Mouse (Mus musculus) embryonic facial prominence, embryonic 11.5 days (tissue): ENCODE measurements around the gene Cfap20. TPM values are rescaled to one million over a fixed set of nuclear protein-coding genes. Genes with fewer than 3 reads are reported as not detected.

Source experiments
- ATAC-seq: fragments of 200-750 bp; cut with Nextera tagmentation; replicated peaks from 2 replicates; pipeline ENCODE4 v1.8.0; 2017; ENCODE audit warnings: low read depth; ENCODE audit not compliant: insufficient number of reproducible peaks, low FRiP score, low TSS enrichment
- DNase-seq: peaks from one replicate; pipeline ENCODE4 v3.0.0-alpha.2; 2015; ENCODE audit warnings: low spot score
- H3K27ac ChIP-seq: fragments of 300-500 bp; sonication (generic); replicated peaks from 2 replicates; pipeline ENCODE4 v1.5.1; 2014; ENCODE audit warnings: mild to moderate bottlenecking, low read depth, low read length, control low read depth
- H3K27me3 ChIP-seq: fragments of 300-500 bp; sonication (generic); 2 replicates; pipeline ENCODE4 v1.6.1; 2014; ENCODE audit warnings: mild to moderate bottlenecking, low read length, moderate library complexity, mixed read lengths; ENCODE audit not compliant: control insufficient read depth, insufficient read depth
- H3K36me3 ChIP-seq: fragments of 300-500 bp; sonication (generic); replicated peaks from 2 replicates; pipeline ENCODE4 v1.6.1; 2014; ENCODE audit warnings: low read depth, mild to moderate bottlenecking, low read length, moderate library complexity, mixed read lengths; ENCODE audit not compliant: control insufficient read depth, insufficient read depth
- H3K4me1 ChIP-seq: fragments of 300-500 bp; sonication (generic); 2 replicates; pipeline ENCODE4 v1.6.1; 2014; ENCODE audit warnings: low read length, mixed read lengths; ENCODE audit not compliant: control insufficient read depth, insufficient read depth
- H3K4me2 ChIP-seq: fragments of 300-500 bp; sonication (generic); 2 replicates; pipeline ENCODE4 v1.6.1; 2014; ENCODE audit warnings: low read depth, mild to moderate bottlenecking, control low read depth, low read length, moderate library complexity
- H3K4me3 ChIP-seq: fragments of 300-500 bp; sonication (generic); 2 replicates; pipeline ENCODE4 v1.5.1; 2014; ENCODE audit warnings: low read depth, low read length, control low read depth
- H3K9ac ChIP-seq: fragments of 300-500 bp; sonication (generic); replicated peaks from 2 replicates; pipeline ENCODE4 v1.6.1; 2014; ENCODE audit warnings: mild to moderate bottlenecking, control low read depth, low read length
- H3K9me3 ChIP-seq: fragments of 300-500 bp; sonication (generic); replicated peaks from 2 replicates; pipeline ENCODE4 v1.6.1; 2016; ENCODE audit warnings: mild to moderate bottlenecking, low read length, inconsistent platforms, mixed read lengths; ENCODE audit not compliant: control insufficient read depth
- WGBS: fragments of 180-500 bp; shearing (Covaris S2); extraction: QIAGEN DNeasy Blood & Tissue Kit; methylation state at CpG from one replicate; pipeline ENCODE4 v1.1.7; 2014; 5-methylcytosine and 5-hydroxymethylcytosine counted together
- polyA plus RNA-seq: library from polyadenylated mRNA; unstranded; fragments of >200 nt; fragmentation: Nextera tagmentation; extraction: Ambion mirVana; gene quantifications from 2 replicates; pipeline ENCODE4 v1.2.1, GENCODE M21; 2014

Cfap20 gene
- polyA plus RNA-seq, 1 experiment from 2014 or later, result 160 TPM

GRCm38 (mm10) chr8:95432471-95432870 is 2.2 kb downstream of the Cfap20 start:
- Histone ChIP-seq H3K4me3 (no peak overlapping the region; the same call in 1 of the 2 replicates), H3K9ac (no peak overlapping the region), H3K27me3 (no peaks in the 10 kb centered on the region), H3K27ac (no peak overlapping the region), H3K4me2 (no peak overlapping the region; the same call in 1 of the 2 replicates), H3K4me1 (peaks cover 3% of the 10 kb centered on the region), H3K36me3 (no peaks in the 10 kb centered on the region), H3K9me3 (no peaks in the 10 kb centered on the region)
- DNase-seq (no peak), ATAC-seq (no peak)
- 83% methylated on average over 3 of the region's 3 CpGs for WGBS

GRCm38 (mm10) chr8:95429945-95430344 is 4.7 kb downstream of the Cfap20 start:
- H3K4me2 ChIP-seq, result 0 out of 2 replicates have a peak overlapping the region, but pooled peaks have one; percentile 3
- 31% methylated on average over 3 of the region's 3 CpGs for WGBS
- H3K9me3 ChIP-seq, result no peaks in the 10 kb centered on the region
- peaks cover 3% of the 10 kb centered on the region for H3K4me1 ChIP-seq
- DNase-seq, result peak; percentile 59
- H3K9ac ChIP-seq, result no peak overlapping the region
- 0 out of 2 replicates have a peak, but pooled peaks have one; percentile 20 for ATAC-seq
- H3K27me3 ChIP-seq, result no peaks in the 10 kb centered on the region
- no peaks in the 10 kb centered on the region for H3K36me3 ChIP-seq
- H3K4me3 ChIP-seq, result no peak overlapping the region
- H3K27ac ChIP-seq, result no peak overlapping the region

GRCm38 (mm10) chr8:95427594-95428535 is 6.8 kb downstream of the Cfap20 start:
- no peak overlapping the region for H3K9ac ChIP-seq
- H3K4me2 ChIP-seq, result no peak overlapping the region
- H3K27me3 ChIP-seq, result no peaks in the 10 kb centered on the region
- DNase-seq (peak; percentile 87), ATAC-seq (no peak; the same call in 1 of the 2 replicates)
- H3K4me3 ChIP-seq, result no peak overlapping the region
- no peak overlapping the region for H3K27ac ChIP-seq
- no peaks in the 10 kb centered on the region for H3K9me3 ChIP-seq
- WGBS, result 42% methylated on average over 12 of the region's 12 CpGs
- no peaks in the 10 kb centered on the region for H3K36me3 ChIP-seq
- peaks cover 3% of the 10 kb centered on the region for H3K4me1 ChIP-seq

- H3K36me3 ChIP-seq, result no peaks in the 10 kb centered on the region
- ATAC-seq, result no peak
- H3K27ac ChIP-seq, result no peak overlapping the region
- DNase-seq, result no peak
- peaks cover 3% of the 10 kb centered on the region; the same call in 1 of the 2 replicates for H3K4me1 ChIP-seq
- no peak overlapping the region for H3K4me2 ChIP-seq
- WGBS, result 80% methylated on average over 2 of the region's 2 CpGs
- H3K9me3 ChIP-seq, result no peaks in the 10 kb centered on the region
- no peak overlapping the region for H3K9ac ChIP-seq
- H3K4me3 ChIP-seq, result no peak overlapping the region
- no peaks in the 10 kb centered on the region for H3K27me3 ChIP-seq
These were observed 7.8 kb downstream of the Cfap20 start for GRCm38 (mm10) chr8:95426781-95427281.

DNA sequence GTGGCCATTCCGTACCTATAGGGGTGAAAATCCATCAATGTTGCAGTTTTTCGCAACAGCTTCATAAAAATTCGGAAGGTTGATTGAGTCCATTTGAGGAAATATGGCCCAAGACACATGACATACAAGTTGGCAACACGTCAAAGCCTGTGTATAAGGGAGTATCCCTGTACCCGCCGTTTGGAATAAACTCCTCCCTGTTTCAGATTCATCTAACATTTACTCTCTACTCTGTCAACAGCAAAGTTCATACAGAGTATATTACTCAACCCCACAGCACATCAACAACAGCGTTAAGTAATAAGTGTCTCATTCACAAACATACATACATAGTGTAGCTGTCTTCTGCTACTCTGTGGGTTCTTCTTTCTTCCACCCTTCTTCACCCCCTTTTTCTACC is 10.0 kb downstream of the Cfap20 start:
- H3K4me3 ChIP-seq, result no peak overlapping the region
- H3K9ac ChIP-seq, result no peak overlapping the region
- no peaks in the 10 kb centered on the region for H3K9me3 ChIP-seq
- DNase-seq, result no peak
- no peak overlapping the region for H3K4me2 ChIP-seq
- WGBS, result 91% methylated on average over 7 of the region's 7 CpGs
- no peaks in the 10 kb centered on the region; the same call in 1 of the 2 replicates for H3K36me3 ChIP-seq
- H3K27ac ChIP-seq, result no peak overlapping the region
- H3K27me3 ChIP-seq, result no peaks in the 10 kb centered on the region
- no peaks in the 10 kb centered on the region for H3K4me1 ChIP-seq
- ATAC-seq, result no peak

DNA sequence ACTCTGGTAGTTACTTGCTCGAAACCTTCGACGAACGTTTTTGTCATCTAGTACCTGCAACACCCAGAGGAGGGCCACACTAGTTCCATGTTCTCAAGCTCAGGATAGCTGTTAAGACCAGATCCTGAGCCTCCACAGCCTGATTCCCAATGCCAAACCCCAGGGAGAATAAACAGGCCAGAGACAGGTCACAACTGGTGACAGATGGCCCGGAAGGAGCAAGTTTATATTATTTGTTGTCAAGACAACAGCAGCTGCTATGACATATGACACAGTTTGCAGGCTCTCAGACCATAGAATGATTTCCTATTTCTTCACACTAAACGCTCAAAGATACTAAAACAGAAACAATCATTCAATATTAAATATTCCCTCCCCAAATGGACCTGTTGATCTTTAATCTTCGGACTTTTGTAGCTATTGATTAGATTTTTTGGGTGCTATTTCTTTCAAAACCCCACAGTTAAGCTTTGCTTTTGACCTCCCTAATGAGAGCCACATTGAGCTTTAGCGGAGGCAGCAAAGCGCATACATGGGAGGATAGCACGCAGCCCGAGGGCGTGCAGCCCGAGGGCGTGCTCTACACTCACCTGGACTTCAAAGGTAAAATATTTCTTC is 12.4 kb downstream of the Cfap20 start:
- Histone ChIP-seq H3K4me1 (no peaks in the 10 kb centered on the region), H3K9me3 (no peaks in the 10 kb centered on the region), H3K27me3 (no peaks in the 10 kb centered on the region), H3K9ac (no peak overlapping the region), H3K4me3 (no peak overlapping the region), H3K4me2 (no peak overlapping the region), H3K36me3 (no peaks in the 10 kb centered on the region; the same call in 1 of the 2 replicates), H3K27ac (no peak overlapping the region)
- ATAC-seq, result no peak
- DNase-seq, result no peak
- WGBS, result 92% methylated on average over 14 of the region's 14 CpGs

DNA sequence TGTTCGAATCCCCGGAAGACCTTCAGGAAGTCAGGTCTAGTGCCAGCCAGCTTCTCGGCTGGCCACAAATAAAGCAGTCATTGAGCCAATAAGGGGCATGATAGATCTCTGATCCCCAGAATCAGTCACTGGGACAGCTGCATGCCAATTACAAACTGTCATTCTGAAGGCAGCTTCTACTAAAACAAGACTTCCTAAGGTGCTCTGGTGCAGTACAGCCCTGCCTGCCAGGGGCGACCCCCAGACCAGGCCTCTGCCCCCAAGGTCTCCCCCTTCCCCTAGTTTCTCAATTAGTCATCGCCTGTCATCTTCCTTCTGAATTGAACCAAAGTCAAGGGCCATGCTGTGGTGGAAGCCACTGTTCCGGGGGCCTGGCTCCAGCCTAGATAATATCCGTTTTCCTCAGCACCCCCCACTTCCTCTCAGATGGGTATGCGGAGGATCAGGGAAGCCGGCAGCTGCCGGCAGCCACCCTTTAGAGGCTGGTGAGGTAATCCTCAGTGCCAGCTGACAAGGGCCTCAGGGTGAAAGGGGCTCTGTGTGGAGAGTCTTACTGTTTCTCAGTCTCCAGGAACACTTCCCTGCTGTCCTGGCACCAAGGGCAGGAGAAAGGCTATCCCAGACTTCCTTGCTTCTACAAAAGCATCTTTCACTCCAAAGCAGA is 23.2 kb downstream of the Cfap20 start:
- Histone ChIP-seq H3K27me3 (no peaks in the 10 kb centered on the region), H3K27ac (no peak overlapping the region), H3K9ac (no peak overlapping the region), H3K9me3 (no peaks in the 10 kb centered on the region), H3K36me3 (no peaks in the 10 kb centered on the region), H3K4me1 (no peaks in the 10 kb centered on the region), H3K4me2 (no peak overlapping the region), H3K4me3 (no peak overlapping the region)
- 33% methylated on average over 10 of the region's 10 CpGs for WGBS
- ATAC-seq (no peak), DNase-seq (no peak)
